Mouse (Mus musculus): ENCODE results near the gene D430042O09Rik. TPM values are rescaled to one million over a fixed set of nuclear protein-coding genes. Genes with fewer than 3 reads are reported as not detected.

D430042O09Rik gene
- total and polyA plus RNA-seq, 2 experiments from 2014 or later, result 4.6 to 19.8 TPM

DNA sequence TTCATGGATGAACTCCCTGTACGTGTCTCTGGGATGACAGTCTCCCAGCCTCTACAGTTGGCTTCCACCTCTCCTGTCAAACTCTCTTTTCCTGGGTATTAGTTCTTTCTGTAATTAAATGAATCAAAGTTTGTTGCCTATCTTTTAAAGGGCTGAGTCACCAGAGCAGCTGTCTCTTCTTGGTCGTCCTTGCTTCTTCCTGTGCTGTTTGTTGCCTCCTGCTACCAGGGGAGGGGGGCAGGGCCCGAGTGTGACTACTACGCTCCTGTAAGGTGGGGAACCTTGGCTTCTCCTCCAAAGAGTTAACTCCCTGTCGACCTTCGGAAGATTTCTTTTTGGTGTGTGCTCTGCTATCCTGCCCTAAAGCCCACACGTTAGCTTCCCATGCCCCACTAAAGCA lies 79.4 kb downstream of the D430042O09Rik start:
- H3K27ac ChIP-seq (ENCODE audit: low read depth, low read length), result no peak overlapping the region
- no peaks in the 10 kb centered on the region for H3K4me1 ChIP-seq (ENCODE audit: insufficient read depth)
- no peaks in the 10 kb centered on the region for H3K9me3 ChIP-seq (ENCODE audit: low read length)
- H3K27me3 ChIP-seq (ENCODE audit: insufficient read depth, low read length), result no peaks in the 10 kb centered on the region
- ATAC-seq (no peak), DNase-seq (no peak)
- no peak overlapping the region for H3K4me3 ChIP-seq (ENCODE audit: low read depth, low read length)
- no peak for TF ChIP-seq CTCF (IDR thresholded peaks at IDR 0.05; ENCODE audit: low read depth)
- WGBS, result 80% methylated on average over 7 of the region's 7 CpGs
- H3K36me3 ChIP-seq (ENCODE audit: insufficient read depth), result no peaks in the 10 kb centered on the region
- H3K4me2 ChIP-seq (ENCODE audit: low read depth), result no peak overlapping the region
- no peak overlapping the region for H3K9ac ChIP-seq

DNA sequence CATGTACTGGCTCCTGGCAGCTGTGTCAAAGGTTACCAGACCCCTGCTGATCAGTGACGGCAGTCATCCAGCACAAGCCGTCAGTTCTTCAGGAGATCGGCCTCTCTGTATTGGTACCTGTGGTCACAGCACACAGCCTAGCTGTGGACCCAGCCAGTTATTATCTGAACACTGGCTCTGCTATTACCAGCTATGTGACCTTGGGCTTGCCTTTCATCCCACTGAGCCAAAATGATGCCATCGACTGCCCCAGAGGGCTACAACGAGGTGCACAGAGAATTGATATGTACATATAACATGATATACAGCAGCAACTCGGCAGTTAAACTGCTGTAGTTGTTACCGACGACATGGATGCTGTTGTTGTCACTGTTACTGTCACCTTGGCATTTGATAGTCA lies 82.4 kb downstream of the D430042O09Rik start:
- no peak for DNase-seq
- Histone ChIP-seq H3K4me1 (ENCODE audit: insufficient read depth) (no peaks in the 10 kb centered on the region), H3K27me3 (ENCODE audit: insufficient read depth, low read length) (no peaks in the 10 kb centered on the region), H3K4me2 (ENCODE audit: low read depth) (no peak overlapping the region), H3K27ac (ENCODE audit: low read depth, low read length) (no peak overlapping the region), H3K4me3 (ENCODE audit: low read depth, low read length) (no peak overlapping the region), H3K9ac (no peak overlapping the region), H3K36me3 (ENCODE audit: insufficient read depth) (no peaks in the 10 kb centered on the region), H3K9me3 (ENCODE audit: low read length) (no peaks in the 10 kb centered on the region)
- WGBS, result 71% methylated on average over 8 of the region's 8 CpGs
- no peak for TF ChIP-seq CTCF (IDR thresholded peaks at IDR 0.05; ENCODE audit: low read depth)
- no peak for ATAC-seq

DNA sequence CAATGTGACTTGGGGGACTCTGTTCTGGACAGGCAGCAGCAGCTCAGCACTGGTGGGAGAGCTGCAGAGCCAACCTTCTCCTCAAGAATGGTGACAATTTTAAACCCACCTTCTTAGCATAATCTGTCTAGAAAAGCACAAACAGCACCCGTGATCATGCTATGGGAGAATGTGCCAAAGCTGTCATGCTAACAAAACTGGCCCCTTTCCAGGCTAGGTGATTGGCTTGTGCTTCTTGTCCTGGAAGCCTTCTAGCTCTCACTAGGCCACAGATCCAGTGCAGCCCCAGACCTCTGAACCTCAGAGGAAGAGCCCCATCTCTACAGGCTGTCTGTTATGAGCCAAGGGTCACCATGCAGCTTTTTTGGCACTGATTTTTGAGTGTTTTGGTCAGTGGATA lies 98.9 kb downstream of the D430042O09Rik start:
- DNase-seq, result no peak
- Histone ChIP-seq H3K4me3 (ENCODE audit: low read depth, low read length) (no peak overlapping the region), H3K36me3 (ENCODE audit: insufficient read depth) (no peaks in the 10 kb centered on the region), H3K4me1 (ENCODE audit: insufficient read depth) (no peaks in the 10 kb centered on the region), H3K4me2 (ENCODE audit: low read depth) (no peak overlapping the region), H3K9ac (no peak overlapping the region), H3K27me3 (ENCODE audit: insufficient read depth, low read length) (no peaks in the 10 kb centered on the region), H3K9me3 (ENCODE audit: low read length) (no peaks in the 10 kb centered on the region), H3K27ac (ENCODE audit: low read depth, low read length) (no peak overlapping the region)
- WGBS, result 54% methylated on average over 1 of the region's 1 CpGs
- no peak for ATAC-seq
- TF ChIP-seq CTCF (IDR thresholded peaks at IDR 0.05; ENCODE audit: low read depth), result no peak

DNA sequence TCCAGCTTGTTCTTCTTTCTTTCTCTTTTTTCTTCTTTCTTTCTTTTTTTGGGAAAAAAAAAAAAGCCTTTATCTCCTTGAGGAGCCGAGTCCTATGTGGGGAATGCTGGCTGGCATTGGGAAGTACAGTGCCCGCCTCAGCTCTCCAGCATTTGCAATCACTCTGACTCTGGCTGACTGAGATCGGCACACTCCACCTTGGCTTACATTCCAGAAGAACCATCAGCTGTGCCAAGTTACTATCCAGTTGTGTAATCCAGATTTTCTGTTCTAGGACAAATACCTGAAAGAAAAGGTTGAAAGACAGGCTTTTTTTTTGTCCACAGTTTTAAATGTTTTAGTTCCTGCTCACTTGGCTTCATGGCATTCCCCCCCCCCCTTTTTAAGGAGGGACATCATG lies 100.5 kb downstream of the D430042O09Rik start:
- Histone ChIP-seq H3K4me2 (ENCODE audit: low read depth) (no peak overlapping the region), H3K27ac (ENCODE audit: low read depth, low read length) (no peak overlapping the region), H3K36me3 (ENCODE audit: insufficient read depth) (peaks cover 4% of the 10 kb centered on the region), H3K27me3 (ENCODE audit: insufficient read depth, low read length) (no peaks in the 10 kb centered on the region), H3K4me3 (ENCODE audit: low read depth, low read length) (no peak overlapping the region), H3K9me3 (ENCODE audit: low read length) (no peaks in the 10 kb centered on the region), H3K4me1 (ENCODE audit: insufficient read depth) (no peaks in the 10 kb centered on the region), H3K9ac (no peak overlapping the region)
- DNase-seq, result no peak
- TF ChIP-seq CTCF (IDR thresholded peaks at IDR 0.05; ENCODE audit: low read depth), result no peak
- ATAC-seq, result no peak
- 79% methylated on average over 3 of the region's 3 CpGs for WGBS

DNA sequence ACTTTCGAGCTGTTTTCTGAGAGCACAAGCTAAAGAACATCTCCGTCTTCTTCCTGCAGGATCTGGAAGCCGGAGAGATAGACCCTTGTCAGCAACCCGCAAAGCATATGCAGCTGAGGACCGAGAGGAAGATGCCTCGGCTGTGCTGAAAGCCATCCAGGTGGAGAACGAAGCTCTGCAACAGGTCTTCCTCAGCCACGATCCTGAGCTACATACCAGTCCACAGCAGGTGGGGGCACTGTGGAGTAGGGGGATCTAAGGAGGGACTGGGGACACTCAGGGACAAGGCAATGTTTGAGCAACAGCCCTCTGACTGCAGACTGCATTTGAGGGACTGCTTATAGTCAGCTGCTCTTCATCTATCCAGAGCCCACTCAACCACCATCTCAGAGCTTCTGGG lies 105.0 kb downstream of the D430042O09Rik start:
- peaks cover 19% of the 10 kb centered on the region for H3K36me3 ChIP-seq (ENCODE audit: insufficient read depth)
- H3K4me2 ChIP-seq (ENCODE audit: low read depth), result no peak overlapping the region
- H3K9me3 ChIP-seq (ENCODE audit: low read length), result no peaks in the 10 kb centered on the region
- H3K4me1 ChIP-seq (ENCODE audit: insufficient read depth), result no peaks in the 10 kb centered on the region
- H3K27me3 ChIP-seq (ENCODE audit: insufficient read depth, low read length), result no peaks in the 10 kb centered on the region
- DNase-seq (no peak), ATAC-seq (no peak)
- no peak overlapping the region for H3K27ac ChIP-seq (ENCODE audit: low read depth, low read length)
- 91% methylated on average over 8 of the region's 8 CpGs for WGBS
- no peak overlapping the region for H3K4me3 ChIP-seq (ENCODE audit: low read depth, low read length)
- no peak for TF ChIP-seq CTCF (IDR thresholded peaks at IDR 0.05; ENCODE audit: low read depth)
- no peak overlapping the region for H3K9ac ChIP-seq

DNA sequence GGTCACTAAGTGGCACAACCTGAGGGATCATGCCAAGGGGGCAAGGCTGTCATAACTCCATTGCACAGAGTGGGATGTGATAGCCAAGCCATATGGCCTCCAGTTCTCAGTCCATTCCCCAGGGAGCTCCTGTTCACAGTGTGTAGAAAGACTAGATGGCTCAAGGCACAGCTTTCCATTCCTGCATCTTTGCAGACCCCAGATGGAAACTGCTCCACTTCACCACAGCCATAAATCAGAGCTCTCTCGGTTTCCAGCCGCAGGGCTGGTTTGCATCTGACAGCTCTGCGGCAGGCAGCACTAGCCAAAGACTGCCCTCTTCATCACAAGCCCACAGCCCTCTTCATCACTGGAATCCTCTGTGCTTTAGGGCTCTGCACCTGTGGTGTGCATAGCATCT lies 108.0 kb downstream of the D430042O09Rik start:
- Histone ChIP-seq H3K27me3 (ENCODE audit: insufficient read depth, low read length) (no peaks in the 10 kb centered on the region), H3K9me3 (ENCODE audit: low read length) (no peaks in the 10 kb centered on the region), H3K9ac (no peak overlapping the region), H3K4me3 (ENCODE audit: low read depth, low read length) (no peak overlapping the region), H3K36me3 (ENCODE audit: insufficient read depth) (peaks cover 19% of the 10 kb centered on the region), H3K27ac (ENCODE audit: low read depth, low read length) (no peak overlapping the region), H3K4me1 (ENCODE audit: insufficient read depth) (no peaks in the 10 kb centered on the region), H3K4me2 (ENCODE audit: low read depth) (no peak overlapping the region)
- WGBS, result 79% methylated on average over 3 of the region's 3 CpGs
- no peak for TF ChIP-seq CTCF (IDR thresholded peaks at IDR 0.05; ENCODE audit: low read depth)
- no peak for ATAC-seq
- DNase-seq, result no peak

DNA sequence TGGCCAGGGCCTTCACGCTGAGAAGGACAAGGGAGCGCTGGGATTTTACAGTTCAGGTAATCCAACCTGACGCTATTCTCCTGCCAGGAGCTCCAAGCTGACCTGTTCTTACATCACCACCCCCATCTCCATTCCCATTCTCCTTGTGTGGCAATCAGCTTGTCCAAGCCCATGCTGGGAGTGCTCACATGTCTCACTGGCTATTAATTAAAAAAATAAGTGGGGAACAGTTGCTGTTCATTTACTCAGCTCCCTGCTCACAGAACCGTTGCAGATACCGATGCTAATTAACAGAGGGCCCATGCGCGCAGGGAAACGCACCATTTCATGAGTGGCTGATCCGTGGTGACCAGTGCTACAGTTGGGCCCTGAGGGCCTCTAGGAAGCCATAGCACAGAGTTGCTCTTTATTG lies 110.6 kb downstream of the D430042O09Rik start:
- Histone ChIP-seq H3K9me3 (ENCODE audit: low read length) (no peaks in the 10 kb centered on the region), H3K36me3 (ENCODE audit: insufficient read depth) (peaks cover 14% of the 10 kb centered on the region), H3K27me3 (ENCODE audit: insufficient read depth, low read length) (no peaks in the 10 kb centered on the region), H3K9ac (no peak overlapping the region), H3K4me3 (ENCODE audit: low read depth, low read length) (no peak overlapping the region), H3K4me2 (ENCODE audit: low read depth) (no peak overlapping the region), H3K27ac (ENCODE audit: low read depth, low read length) (no peak overlapping the region), H3K4me1 (ENCODE audit: insufficient read depth) (no peaks in the 10 kb centered on the region)
- no peak for ATAC-seq
- 41% methylated on average over 9 of the region's 9 CpGs for WGBS
- no peak for TF ChIP-seq CTCF (IDR thresholded peaks at IDR 0.05; ENCODE audit: low read depth)
- no peak for DNase-seq

DNA sequence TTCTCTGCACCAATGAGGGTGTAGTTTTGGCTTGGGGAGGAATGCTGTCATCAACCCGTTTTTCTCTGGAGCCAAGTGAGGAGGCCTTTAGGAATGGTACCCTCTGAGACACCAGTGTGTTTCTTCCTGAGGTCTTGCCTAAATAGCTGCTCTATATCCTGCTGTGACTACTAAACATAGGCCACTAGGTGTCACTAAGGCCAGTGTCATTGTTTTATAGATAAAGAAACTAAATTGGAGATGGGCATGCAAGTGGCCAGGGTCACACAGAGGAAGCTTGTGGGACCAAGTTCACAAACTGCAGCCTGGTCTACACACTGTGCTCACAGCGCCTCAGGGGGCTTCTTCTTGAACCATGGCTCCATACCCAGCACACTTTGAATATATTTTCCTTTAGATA lies 112.5 kb downstream of the D430042O09Rik start:
- ATAC-seq (no peak), DNase-seq (peak; percentile 18)
- Histone ChIP-seq H3K36me3 (ENCODE audit: insufficient read depth) (peaks cover 11% of the 10 kb centered on the region), H3K4me3 (ENCODE audit: low read depth, low read length) (no peak overlapping the region), H3K4me1 (ENCODE audit: insufficient read depth) (no peaks in the 10 kb centered on the region), H3K27ac (ENCODE audit: low read depth, low read length) (no peak overlapping the region), H3K4me2 (ENCODE audit: low read depth) (no peak overlapping the region), H3K9ac (no peak overlapping the region), H3K27me3 (ENCODE audit: insufficient read depth, low read length) (no peaks in the 10 kb centered on the region), H3K9me3 (ENCODE audit: low read length) (no peaks in the 10 kb centered on the region)
- WGBS, result 71% methylated on average over 2 of the region's 2 CpGs
- TF ChIP-seq CTCF (IDR thresholded peaks at IDR 0.05; ENCODE audit: low read depth), result peak; percentile 54

All from forebrain, postnatal 0 days (tissue).